Mouse (Mus musculus) brain, adult 2 months (tissue): ENCODE measurements around the gene Nudt3.
"Not testable (repeated sequence)": the region's sequence is repeated elsewhere in the genome, so short reads cannot be mapped to it uniquely, and the experiment has no call there.

Experiments
- DNase-seq: peaks from one replicate; pipeline ENCODE4 v3.0.0; 2011; ENCODE audit warnings: low read depth, low spot score

The Nudt3 gene

GRCm38 (mm10) chr17:27623360-27624326 is at the start of gene Nudt3:
TSS of gene Nudt3 (minus strand) at chr17:27623495.
- DNase-seq, result peak; percentile 97

- DNase-seq, result no peak
Measured at GRCm38 (mm10) chr17:27671720-27672119, 48.4 kb upstream of the Nudt3 start.

- no peak for DNase-seq
Measured at GRCm38 (mm10) chr17:27658767-27659166, 35.5 kb upstream of the Nudt3 start.

- peak; percentile 92 for DNase-seq
Measured at GRCm38 (mm10) chr17:27657123-27657522, 33.8 kb upstream of the Nudt3 start.

GRCm38 (mm10) chr17:27656414-27656813 is 33.1 kb upstream of the Nudt3 start:
- DNase-seq, result no peak

GRCm38 (mm10) chr17:27656011-27656399 is 32.7 kb upstream of the Nudt3 start:
- DNase-seq, result peak; percentile 91

GRCm38 (mm10) chr17:27655089-27656010 is 32.1 kb upstream of the Nudt3 start, which contains the start of gene Pacsin1:
TSS of gene Pacsin1 (plus strand) at chr17:27655509.
- DNase-seq, result peak; percentile 97

GRCm38 (mm10) chr17:27653253-27653959 is 30.1 kb upstream of the Nudt3 start:
- DNase-seq, result no peak

- DNase-seq, result no peak
Measured at GRCm38 (mm10) chr17:27652046-27652790, 28.9 kb upstream of the Nudt3 start.

- DNase-seq, result peak; percentile 50
Measured at GRCm38 (mm10) chr17:27650586-27650985, 27.3 kb upstream of the Nudt3 start.

GRCm38 (mm10) chr17:27650160-27650559 is 26.9 kb upstream of the Nudt3 start:
- peak; percentile 93 for DNase-seq

GRCm38 (mm10) chr17:27645807-27646206 is 22.5 kb upstream of the Nudt3 start:
- DNase-seq, result no peak

- DNase-seq, result no peak
Measured at GRCm38 (mm10) chr17:27644572-27644971, 21.3 kb upstream of the Nudt3 start.

GRCm38 (mm10) chr17:27643756-27644155 is 20.5 kb upstream of the Nudt3 start:
- DNase-seq, result no peak

- DNase-seq, result peak; percentile 92
Measured at GRCm38 (mm10) chr17:27643101-27643500, 19.8 kb upstream of the Nudt3 start.

GRCm38 (mm10) chr17:27642491-27643062 is 19.3 kb upstream of the Nudt3 start:
- peak; percentile 99 for DNase-seq

- DNase-seq, result not testable (repeated sequence)
Measured at GRCm38 (mm10) chr17:27639851-27640250, 16.6 kb upstream of the Nudt3 start.

GRCm38 (mm10) chr17:27638921-27639332 is 15.6 kb upstream of the Nudt3 start:
- DNase-seq, result peak; percentile 95

- peak; percentile 77 for DNase-seq
Measured at GRCm38 (mm10) chr17:27637333-27637732, 14.0 kb upstream of the Nudt3 start.
